Mouse (Mus musculus): Measurements from ENCODE around the gene Rab11b. TPM values are rescaled to one million over a fixed set of nuclear protein-coding genes. Genes with fewer than 3 reads are reported as not detected.

Rab11b gene
- total and polyA plus RNA-seq, 2 experiments from 2014 or later = 106 to 560 TPM

GRCm38 (mm10) chr17:33773871-33774572, 13.7 kb upstream of the Rab11b start:
- Histone ChIP-seq H3K27me3 (ENCODE audit: insufficient read depth, low read length) (no peaks in the 10 kb centered on the region), H3K4me3 (ENCODE audit: low read depth, low read length) (no peak overlapping the region), H3K36me3 (ENCODE audit: insufficient read depth) (no peaks in the 10 kb centered on the region), H3K4me1 (ENCODE audit: insufficient read depth) (no peaks in the 10 kb centered on the region), H3K27ac (ENCODE audit: low read depth, low read length) (no peak overlapping the region), H3K9me3 (ENCODE audit: low read length) (no peaks in the 10 kb centered on the region), H3K4me2 (ENCODE audit: low read depth) (no peak overlapping the region), H3K9ac (no peak overlapping the region)
- WGBS = 93% methylated on average over 6 of the region's 6 CpGs
- ATAC-seq = no peak
- TF ChIP-seq CTCF (IDR thresholded peaks at IDR 0.05; ENCODE audit: low read depth) = no peak
- no peak for DNase-seq

- no peaks in the 10 kb centered on the region for H3K27me3 ChIP-seq (ENCODE audit: insufficient read depth, low read length)
- H3K4me2 ChIP-seq (ENCODE audit: low read depth) = no peak overlapping the region
- DNase-seq (no peak), ATAC-seq (no peak)
- no peak overlapping the region for H3K4me3 ChIP-seq (ENCODE audit: low read depth, low read length)
- WGBS = 84% methylated on average over 6 of the region's 6 CpGs
- H3K27ac ChIP-seq (ENCODE audit: low read depth, low read length) = no peak overlapping the region
- H3K9me3 ChIP-seq (ENCODE audit: low read length) = no peaks in the 10 kb centered on the region
- no peaks in the 10 kb centered on the region for H3K36me3 ChIP-seq (ENCODE audit: insufficient read depth)
- H3K4me1 ChIP-seq (ENCODE audit: insufficient read depth) = no peaks in the 10 kb centered on the region
- no peak overlapping the region for H3K9ac ChIP-seq
- TF ChIP-seq CTCF (IDR thresholded peaks at IDR 0.05; ENCODE audit: low read depth) = no peak
These were observed 13.1 kb upstream of the Rab11b start for GRCm38 (mm10) chr17:33773426-33773825.

- H3K9me3 ChIP-seq (ENCODE audit: low read length) = no peaks in the 10 kb centered on the region
- 90% methylated on average over 4 of the region's 4 CpGs for WGBS
- H3K27me3 ChIP-seq (ENCODE audit: insufficient read depth, low read length) = no peaks in the 10 kb centered on the region
- H3K9ac ChIP-seq = no peak overlapping the region
- no peaks in the 10 kb centered on the region for H3K36me3 ChIP-seq (ENCODE audit: insufficient read depth)
- H3K27ac ChIP-seq (ENCODE audit: low read depth, low read length) = no peak overlapping the region
- H3K4me1 ChIP-seq (ENCODE audit: insufficient read depth) = no peaks in the 10 kb centered on the region
- H3K4me2 ChIP-seq (ENCODE audit: low read depth) = no peak overlapping the region
- H3K4me3 ChIP-seq (ENCODE audit: low read depth, low read length) = no peak overlapping the region
- no peak for ATAC-seq
- no peak for DNase-seq
- TF ChIP-seq CTCF (IDR thresholded peaks at IDR 0.05; ENCODE audit: low read depth) = no peak
These were observed 11.3 kb upstream of the Rab11b start for GRCm38 (mm10) chr17:33771617-33772016.

GRCm38 (mm10) chr17:33766389-33766788, 6.1 kb upstream of the Rab11b start:
- Histone ChIP-seq H3K27me3 (ENCODE audit: insufficient read depth, low read length) (no peaks in the 10 kb centered on the region), H3K9me3 (ENCODE audit: low read length) (no peaks in the 10 kb centered on the region), H3K4me1 (ENCODE audit: insufficient read depth) (no peaks in the 10 kb centered on the region), H3K36me3 (ENCODE audit: insufficient read depth) (no peaks in the 10 kb centered on the region), H3K4me2 (ENCODE audit: low read depth) (no peak overlapping the region), H3K4me3 (ENCODE audit: low read depth, low read length) (no peak overlapping the region), H3K27ac (ENCODE audit: low read depth, low read length) (no peak overlapping the region), H3K9ac (no peak overlapping the region)
- DNase-seq = no peak
- ATAC-seq = no peak
- 77% methylated on average over 3 of the region's 3 CpGs for WGBS
- no peak for TF ChIP-seq CTCF (IDR thresholded peaks at IDR 0.05; ENCODE audit: low read depth)

- H3K27ac ChIP-seq (ENCODE audit: low read depth, low read length) = peak overlapping the region; percentile 99
- H3K9ac ChIP-seq = peak overlapping the region; percentile 99
- no peaks in the 10 kb centered on the region for H3K36me3 ChIP-seq (ENCODE audit: insufficient read depth)
- peaks cover 22% of the 10 kb centered on the region for H3K4me1 ChIP-seq (ENCODE audit: insufficient read depth)
- H3K9me3 ChIP-seq (ENCODE audit: low read length) = no peaks in the 10 kb centered on the region
- peak; percentile 83 for DNase-seq
- H3K4me2 ChIP-seq (ENCODE audit: low read depth) = peak overlapping the region; percentile 68
- TF ChIP-seq CTCF (IDR thresholded peaks at IDR 0.05; ENCODE audit: low read depth) = no peak
- peak; percentile 60 for ATAC-seq
- peak overlapping the region; percentile 89 for H3K4me3 ChIP-seq (ENCODE audit: low read depth, low read length)
- 3% methylated on average over 33 of the region's 38 CpGs for WGBS
- H3K27me3 ChIP-seq (ENCODE audit: insufficient read depth, low read length) = no peaks in the 10 kb centered on the region
These were observed 519 bp downstream of the Rab11b start for GRCm38 (mm10) chr17:33759767-33760254.

- H3K9ac ChIP-seq = 0 out of 2 replicates have a peak overlapping the region, but pooled peaks have one; percentile 10
- H3K36me3 ChIP-seq (ENCODE audit: insufficient read depth) = peaks cover 4% of the 10 kb centered on the region; the same call in 1 of the 2 replicates
- no peaks in the 10 kb centered on the region for H3K9me3 ChIP-seq (ENCODE audit: low read length)
- DNase-seq = no peak
- H3K4me1 ChIP-seq (ENCODE audit: insufficient read depth) = peaks cover 22% of the 10 kb centered on the region
- ATAC-seq = no peak
- no peaks in the 10 kb centered on the region for H3K27me3 ChIP-seq (ENCODE audit: insufficient read depth, low read length)
- H3K4me3 ChIP-seq (ENCODE audit: low read depth, low read length) = no peak overlapping the region
- H3K27ac ChIP-seq (ENCODE audit: low read depth, low read length) = no peak overlapping the region
- 0 out of 2 replicates have a peak overlapping the region, but pooled peaks have one; percentile 8 for H3K4me2 ChIP-seq (ENCODE audit: low read depth)
- 78% methylated on average over 4 of the region's 4 CpGs for WGBS
- TF ChIP-seq CTCF (IDR thresholded peaks at IDR 0.05; ENCODE audit: low read depth) = no peak
These were observed 3.1 kb downstream of the Rab11b start for GRCm38 (mm10) chr17:33757231-33757630.

GRCm38 (mm10) chr17:33756108-33756790, 4.1 kb downstream of the Rab11b start:
- H3K27ac ChIP-seq (ENCODE audit: low read depth, low read length) = no peak overlapping the region
- H3K9ac ChIP-seq = no peak overlapping the region
- H3K27me3 ChIP-seq (ENCODE audit: insufficient read depth, low read length) = no peaks in the 10 kb centered on the region
- DNase-seq = no peak
- H3K4me1 ChIP-seq (ENCODE audit: insufficient read depth) = peaks cover 22% of the 10 kb centered on the region
- 81% methylated on average over 3 of the region's 3 CpGs for WGBS
- peaks cover 4% of the 10 kb centered on the region; the same call in 1 of the 2 replicates for H3K36me3 ChIP-seq (ENCODE audit: insufficient read depth)
- no peak for TF ChIP-seq CTCF (IDR thresholded peaks at IDR 0.05; ENCODE audit: low read depth)
- no peaks in the 10 kb centered on the region for H3K9me3 ChIP-seq (ENCODE audit: low read length)
- H3K4me3 ChIP-seq (ENCODE audit: low read depth, low read length) = no peak overlapping the region
- H3K4me2 ChIP-seq (ENCODE audit: low read depth) = no peak overlapping the region
- ATAC-seq = no peak
